Mouse (Mus musculus) heart, embryonic 14.5 days (tissue): ENCODE data around the gene Olfr24. TPM values are rescaled to one million over a fixed set of nuclear protein-coding genes. Genes with fewer than 3 reads are reported as not detected.

Experiments
- ATAC-seq: fragments of 200-750 bp; cut with Nextera tagmentation; 2 replicates; pipeline ENCODE4 v1.8.0; 2017; ENCODE audit warnings: low read depth, moderate TSS enrichment; ENCODE audit not compliant: insufficient number of reproducible peaks, insufficient read depth, low FRiP score
- H3K27ac ChIP-seq, 2 experiments: fragments of 200-500 bp in 1 of 2; fragments of 300-500 bp in 1 of 2; sonication (generic) in 1 of 2; replicated peaks in 1 of 2; 2 replicates each; pipeline ENCODE4 v1.5.1; 2012 to 2014; ENCODE audit warnings: low read depth in 2 of 2, low read length in 2 of 2, control low read depth in 1 of 2, mild to moderate bottlenecking in 1 of 2, mixed read lengths in 1 of 2; ENCODE audit not compliant: control insufficient read depth in 1 of 2, insufficient read depth in 1 of 2
- H3K27me3 ChIP-seq: fragments of 300-500 bp; sonication (generic); 2 replicates; pipeline ENCODE4 v1.6.1; 2014; ENCODE audit warnings: mild to moderate bottlenecking, low read length, control low read depth; ENCODE audit not compliant: control insufficient read depth, insufficient read depth
- H3K36me3 ChIP-seq: fragments of 300-500 bp; sonication (generic); 2 replicates; pipeline ENCODE4 v1.6.1; 2014; ENCODE audit warnings: mild to moderate bottlenecking, control low read depth, low read length, mixed read lengths; ENCODE audit not compliant: control insufficient read depth, insufficient read depth
- H3K4me1 ChIP-seq, 2 experiments: fragments of 200-500 bp in 1 of 2; fragments of 300-500 bp in 1 of 2; sonication (generic) in 1 of 2; 2 replicates each; pipeline ENCODE4 v1.6.1; 2012 to 2014; ENCODE audit warnings: low read length in 2 of 2, control low read depth in 1 of 2, mixed read lengths in 1 of 2; ENCODE audit not compliant: control insufficient read depth in 2 of 2, insufficient read depth in 2 of 2
- H3K4me2 ChIP-seq: fragments of 300-500 bp; sonication (generic); 2 replicates; pipeline ENCODE4 v1.6.1; 2014; ENCODE audit warnings: mild to moderate bottlenecking, low read length
- H3K4me3 ChIP-seq, 2 experiments: fragments of 200-500 bp in 1 of 2; fragments of 300-500 bp in 1 of 2; sonication (generic) in 1 of 2; 2 replicates each; pipeline ENCODE4 v1.5.1; 2012 to 2014; ENCODE audit warnings: low read length in 2 of 2, mild to moderate bottlenecking in 2 of 2, control low read depth in 1 of 2, low read depth in 1 of 2, moderate library complexity in 1 of 2; ENCODE audit not compliant: control insufficient read depth in 1 of 2, insufficient read depth in 1 of 2
- H3K9ac ChIP-seq: fragments of 300-500 bp; sonication (generic); 2 replicates; pipeline ENCODE4 v1.6.1; 2014; ENCODE audit warnings: mild to moderate bottlenecking, low read length
- H3K9me3 ChIP-seq: fragments of 300-500 bp; sonication (generic); 2 replicates; pipeline ENCODE4 v1.6.1; 2016; ENCODE audit warnings: low read length, control low read depth; ENCODE audit not compliant: control insufficient read depth
- WGBS: fragments of 180-500 bp; shearing (Covaris S2); extraction: QIAGEN DNeasy Blood & Tissue Kit; methylation state at CpG from one replicate; pipeline ENCODE4 v1.1.7; 2014; 5-methylcytosine and 5-hydroxymethylcytosine counted together
- polyA plus RNA-seq: library from polyadenylated mRNA; unstranded; fragments of >200 nt; fragmentation: Nextera tagmentation; extraction: Ambion mirVana; gene quantifications from 2 replicates; pipeline ENCODE4 v1.2.1, GENCODE M21; 2014

Gene Olfr24
- polyA plus RNA-seq, 1 experiment from 2014 or later = not detected

DNA sequence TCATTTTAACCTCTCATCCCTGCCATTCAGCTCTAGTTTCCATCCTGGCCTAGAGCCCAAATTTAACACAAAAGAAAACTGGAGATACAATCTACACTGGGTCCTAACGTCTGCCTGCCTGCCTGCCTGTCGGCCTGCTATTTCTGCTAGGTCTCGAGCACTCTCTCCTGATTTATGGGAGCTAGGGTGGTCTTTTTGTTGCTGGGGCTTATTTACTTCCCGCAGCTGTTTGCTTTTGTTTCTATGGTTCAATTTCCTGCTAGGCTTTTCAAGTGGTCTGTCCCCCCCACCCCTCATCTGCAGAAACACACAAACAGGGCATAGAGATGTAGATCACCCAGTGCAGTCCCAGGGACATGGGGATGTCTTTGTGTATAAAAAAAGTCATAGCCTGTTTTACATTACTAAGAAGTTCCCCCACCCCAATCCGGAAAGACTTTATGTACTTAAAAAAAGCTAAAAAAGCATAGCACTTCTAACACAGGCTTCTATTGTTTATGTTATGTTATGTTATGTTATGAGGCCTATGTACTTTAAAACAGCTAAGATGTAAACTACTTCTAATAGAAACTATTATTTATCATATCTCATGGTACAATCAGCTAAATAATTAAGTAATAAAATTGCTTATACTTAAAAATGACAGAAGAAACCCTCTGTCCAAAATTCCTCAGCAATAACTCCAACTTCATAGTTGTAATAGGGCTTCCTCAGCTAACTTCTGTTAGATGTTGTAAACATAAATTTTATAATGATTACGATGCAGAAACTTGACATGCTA, 41.7 kb downstream of the Olfr24 start:
- no peak overlapping the region for H3K4me3 ChIP-seq
- H3K27me3 ChIP-seq = no peaks in the 10 kb centered on the region
- no peaks in the 10 kb centered on the region for H3K36me3 ChIP-seq
- no peak for ATAC-seq
- no peaks in the 10 kb centered on the region for H3K9me3 ChIP-seq
- WGBS = 31% methylated on average over 6 of the region's 6 CpGs
- no peaks in the 10 kb centered on the region for H3K4me1 ChIP-seq
- H3K4me2 ChIP-seq = no peak overlapping the region
- H3K9ac ChIP-seq = no peak overlapping the region
- H3K27ac ChIP-seq = no peak overlapping the region

DNA sequence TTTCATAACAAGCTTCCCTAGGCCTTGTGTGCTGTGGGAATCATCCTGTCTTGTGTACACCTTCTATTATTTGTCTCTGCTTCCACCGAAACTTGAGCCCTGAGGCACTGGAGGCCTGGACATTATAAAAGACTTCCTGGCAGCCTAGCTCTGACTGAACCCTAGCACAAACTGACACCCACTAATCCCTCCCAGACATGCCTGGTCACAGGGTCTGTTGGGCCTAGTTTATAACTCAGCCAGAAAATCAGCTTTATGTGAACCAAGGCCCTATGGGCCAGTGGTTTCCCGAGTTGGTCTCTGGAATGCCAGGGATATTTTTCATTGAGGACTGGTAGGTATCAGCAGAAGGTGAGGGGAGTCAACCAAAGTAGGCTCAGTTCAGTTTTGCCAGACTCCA, 42.8 kb downstream of the Olfr24 start:
- H3K9me3 ChIP-seq = no peaks in the 10 kb centered on the region
- H3K27ac ChIP-seq = no peak overlapping the region
- H3K4me2 ChIP-seq = no peak overlapping the region
- no peaks in the 10 kb centered on the region for H3K27me3 ChIP-seq
- no peak overlapping the region for H3K4me3 ChIP-seq
- H3K4me1 ChIP-seq = no peaks in the 10 kb centered on the region
- H3K9ac ChIP-seq = no peak overlapping the region
- WGBS = 34% methylated on average over 2 of the region's 2 CpGs
- H3K36me3 ChIP-seq = no peaks in the 10 kb centered on the region
- ATAC-seq = no peak

DNA sequence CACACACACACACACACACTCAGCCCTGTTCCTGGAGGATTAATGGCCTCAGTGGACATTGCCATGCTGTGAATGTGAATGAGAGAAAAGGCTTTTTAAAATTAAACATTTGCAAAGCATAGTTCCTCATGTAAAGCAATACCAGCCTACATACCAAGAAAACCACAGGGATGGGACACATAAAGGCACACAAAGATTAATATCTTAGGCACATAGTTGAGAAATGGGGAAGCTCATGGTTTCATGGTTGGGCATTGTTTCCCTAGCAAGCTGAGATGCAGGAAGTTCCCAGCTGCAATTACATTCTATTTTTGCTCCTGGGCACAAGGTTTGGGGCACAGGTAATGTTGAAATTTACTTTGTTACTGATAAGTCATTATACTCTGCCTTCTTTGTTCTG, 58.2 kb downstream of the Olfr24 start:
- H3K4me2 ChIP-seq = no peak overlapping the region
- no peak overlapping the region for H3K9ac ChIP-seq
- no peak overlapping the region for H3K4me3 ChIP-seq
- no peaks in the 10 kb centered on the region for H3K4me1 ChIP-seq
- no peaks in the 10 kb centered on the region for H3K9me3 ChIP-seq
- H3K36me3 ChIP-seq = no peaks in the 10 kb centered on the region
- no peak overlapping the region for H3K27ac ChIP-seq
- no peaks in the 10 kb centered on the region for H3K27me3 ChIP-seq
- no peak for ATAC-seq

Other genes starting within 250 kb of the Olfr24 start
- gene Muc16, start 89.5 kb downstream of the Olfr24 start, polyA plus RNA-seq = 2.6 TPM in 2 replicates
- not detected in 2 replicates for gene Olfr828, start 55.5 kb upstream of the Olfr24 start, polyA plus RNA-seq
- gene Olfr829, start 90.9 kb upstream of the Olfr24 start, polyA plus RNA-seq = not detected in 2 replicates
- gene Olfr830, start 110.7 kb upstream of the Olfr24 start, polyA plus RNA-seq = not detected in 2 replicates
- not detected in 2 replicates for gene Olfr832, start 173.1 kb upstream of the Olfr24 start, polyA plus RNA-seq
- gene Olfr834, start 224.0 kb upstream of the Olfr24 start, polyA plus RNA-seq = not detected in 2 replicates